Comparison of ENCODE assay signal across 14 mouse cellular contexts in the genomic region with DNA sequence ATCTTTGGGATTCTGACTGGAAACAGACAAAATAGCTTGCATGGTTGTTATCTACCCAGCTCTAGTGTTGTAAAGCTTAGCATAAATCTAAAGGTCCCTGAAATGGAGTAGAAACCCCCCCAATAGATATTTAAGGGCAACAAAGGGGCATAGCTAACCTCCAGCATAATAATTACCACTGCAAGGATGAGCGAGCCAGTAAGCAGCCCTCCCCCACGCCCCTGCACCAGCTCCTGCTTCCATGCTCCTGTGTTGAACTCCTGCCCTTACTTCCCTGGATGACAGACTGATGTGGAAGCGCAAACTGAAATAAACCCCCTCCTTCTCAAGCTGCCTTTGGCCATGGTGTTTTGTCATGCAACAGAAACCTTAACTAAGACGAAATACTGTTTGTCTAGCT.
"Had no signal": no experiment of that assay in that cellular context is flagged by ENCODE, and none has a peak within 500 bp of the region (broad histone marks: within the 10 kb centered on the region; RNA-seq: fewer than 3 reads in every experiment).

No protein-coding gene starts in this region.

- ATAC-seq: midbrain, embryonic 13.5 days; midbrain, embryonic 15.5 days had no signal

- H3K27ac ChIP-seq: liver, embryonic 14.5 days; macrophage; midbrain, embryonic 13.5 days; midbrain, embryonic 15.5 days; neural tube, embryonic 12.5 days; stomach, embryonic 15.5 days had no signal

- H3K27me3 ChIP-seq: midbrain, embryonic 13.5 days; midbrain, embryonic 15.5 days; neural tube, embryonic 12.5 days; stomach, embryonic 15.5 days had no signal

- DNase-seq: lung, adult 18-20 months; lung, embryonic 14.5 days; lung, postnatal 10 days; right cerebral cortex, postnatal 14 days; thymus, adult 18-20 months; thymus, postnatal 14 days; thymus, postnatal 36 days had no signal

- H3K9me3 ChIP-seq: midbrain, embryonic 13.5 days; midbrain, embryonic 15.5 days; neural tube, embryonic 12.5 days; stomach, embryonic 15.5 days had no signal

- H3K4me1 ChIP-seq: midbrain, embryonic 13.5 days; midbrain, embryonic 15.5 days; stomach, embryonic 15.5 days had no signal

- H3K9ac ChIP-seq: liver, embryonic 14.5 days; lung, embryonic 14.5 days; midbrain, embryonic 13.5 days; midbrain, embryonic 15.5 days; neural tube, embryonic 12.5 days; stomach, embryonic 15.5 days had no signal

- H3K4me2 ChIP-seq: lung, embryonic 14.5 days; midbrain, embryonic 11.5 days; midbrain, embryonic 13.5 days; midbrain, embryonic 15.5 days; neural tube, embryonic 12.5 days; stomach, embryonic 15.5 days had no signal

- H3K4me3 ChIP-seq: midbrain, embryonic 13.5 days; midbrain, embryonic 15.5 days; neural tube, embryonic 12.5 days; stomach, embryonic 15.5 days had no signal
